Mouse (Mus musculus) thymus, postnatal 14 days (tissue): ENCODE measurements around the gene Hvcn1.
A peak's percentile ranks its signal among the peaks of the same experiment; 100 is the strongest.

Experiments
- DNase-seq: peaks from one replicate; pipeline ENCODE4 v3.0.0; 2021

The Hvcn1 gene

GRCm38 (mm10) chr5:122268858-122269604 is 62.4 kb downstream of the Hvcn1 start:
- DNase-seq = no peak

GRCm38 (mm10) chr5:122272821-122273220 is 66.2 kb downstream of the Hvcn1 start:
- no peak for DNase-seq

DNA sequence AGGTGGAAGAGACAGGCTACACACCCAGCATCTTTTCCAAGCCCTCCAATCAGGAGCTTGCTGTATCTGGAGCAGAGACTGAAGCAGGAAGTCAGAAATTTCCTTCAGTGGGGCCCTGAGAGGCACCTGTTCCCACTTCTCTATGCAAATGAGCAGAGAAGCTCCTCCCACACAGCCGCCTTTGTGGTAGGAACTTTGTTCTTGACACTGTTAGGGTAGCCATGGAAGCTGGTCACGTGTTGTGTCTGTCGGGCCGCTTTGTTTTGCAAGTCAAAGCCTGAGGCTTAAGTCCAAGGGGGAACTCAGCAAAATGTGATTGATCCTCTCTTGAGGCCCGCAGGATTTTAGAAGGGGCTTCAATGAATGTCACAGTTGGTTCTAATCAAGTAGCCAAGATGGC is 68.2 kb downstream of the Hvcn1 start:
- DNase-seq = peak; percentile 91

- DNase-seq = no peak
These were observed 72.3 kb downstream of the Hvcn1 start for GRCm38 (mm10) chr5:122278946-122279345.

DNA sequence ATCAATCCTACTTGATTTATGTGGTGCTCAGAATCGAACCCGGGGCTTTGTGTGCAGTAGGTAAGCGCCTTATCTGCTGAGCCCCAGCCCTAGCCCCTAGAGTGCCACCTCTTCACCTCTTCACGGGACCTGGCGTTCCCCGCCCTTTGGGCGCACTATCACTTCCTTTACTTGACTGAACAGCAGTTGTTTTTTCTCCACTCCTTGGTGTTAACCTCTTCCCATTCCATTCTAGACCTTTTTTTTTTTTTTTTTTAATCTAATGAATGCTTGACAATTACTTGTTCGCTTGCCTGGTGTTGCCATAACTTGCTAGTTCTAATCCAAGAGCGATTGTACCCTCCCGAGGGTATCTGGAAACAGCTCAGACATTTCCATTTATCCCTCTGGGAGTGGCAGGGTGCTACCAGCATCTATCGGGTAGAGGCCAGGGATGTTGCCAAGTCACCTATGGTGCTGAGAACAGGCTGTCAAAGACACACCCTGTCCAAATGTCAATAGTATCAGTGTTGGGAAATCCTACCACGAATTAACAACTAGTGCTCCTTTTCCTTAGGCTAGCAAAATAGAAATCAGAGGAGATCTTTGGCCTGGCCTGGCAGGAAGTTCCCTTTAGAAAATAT is 73.3 kb downstream of the Hvcn1 start:
- DNase-seq = no peak

- DNase-seq = no peak
These were observed 73.8 kb downstream of the Hvcn1 start for GRCm38 (mm10) chr5:122280422-122280826.

DNA sequence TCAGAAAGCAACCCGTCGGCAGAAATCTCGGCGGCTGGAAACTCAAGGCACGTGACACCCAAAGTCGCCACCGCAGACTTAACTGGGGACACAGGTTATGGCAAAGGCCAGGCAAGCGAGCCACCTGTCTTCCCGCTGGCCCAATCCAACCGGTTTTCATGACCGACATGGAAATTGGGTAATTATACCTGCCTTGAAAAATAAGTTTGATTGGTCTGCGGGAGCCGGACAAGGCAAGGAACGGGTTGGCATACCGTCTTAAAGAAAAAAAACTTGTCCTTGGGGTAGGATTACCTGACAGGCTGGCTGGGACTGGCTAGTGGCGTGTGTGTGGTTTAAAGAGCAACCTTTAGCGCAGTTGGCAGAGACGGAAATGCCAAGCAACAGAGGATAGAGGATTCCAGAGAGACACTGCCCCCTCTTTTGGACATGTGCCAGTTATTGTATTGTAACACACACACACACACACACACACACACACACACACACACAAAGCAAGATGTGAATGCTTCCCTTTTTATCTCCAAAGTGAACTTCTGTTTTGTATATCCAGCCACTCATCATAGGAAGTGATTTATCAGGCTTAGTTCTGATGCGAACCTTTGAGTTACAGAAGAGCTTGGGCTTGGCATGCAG is 74.3 kb downstream of the Hvcn1 start:
- DNase-seq = no peak

GRCm38 (mm10) chr5:122283828-122284182 is 77.2 kb downstream of the Hvcn1 start:
- no peak for DNase-seq

- peak; percentile 95 for DNase-seq
These were observed 77.8 kb downstream of the Hvcn1 start, which contains the start of gene Pptc7 for GRCm38 (mm10) chr5:122284183-122285028. Gene Pptc7 (plus strand): TSS chr5:122284365.

DNA sequence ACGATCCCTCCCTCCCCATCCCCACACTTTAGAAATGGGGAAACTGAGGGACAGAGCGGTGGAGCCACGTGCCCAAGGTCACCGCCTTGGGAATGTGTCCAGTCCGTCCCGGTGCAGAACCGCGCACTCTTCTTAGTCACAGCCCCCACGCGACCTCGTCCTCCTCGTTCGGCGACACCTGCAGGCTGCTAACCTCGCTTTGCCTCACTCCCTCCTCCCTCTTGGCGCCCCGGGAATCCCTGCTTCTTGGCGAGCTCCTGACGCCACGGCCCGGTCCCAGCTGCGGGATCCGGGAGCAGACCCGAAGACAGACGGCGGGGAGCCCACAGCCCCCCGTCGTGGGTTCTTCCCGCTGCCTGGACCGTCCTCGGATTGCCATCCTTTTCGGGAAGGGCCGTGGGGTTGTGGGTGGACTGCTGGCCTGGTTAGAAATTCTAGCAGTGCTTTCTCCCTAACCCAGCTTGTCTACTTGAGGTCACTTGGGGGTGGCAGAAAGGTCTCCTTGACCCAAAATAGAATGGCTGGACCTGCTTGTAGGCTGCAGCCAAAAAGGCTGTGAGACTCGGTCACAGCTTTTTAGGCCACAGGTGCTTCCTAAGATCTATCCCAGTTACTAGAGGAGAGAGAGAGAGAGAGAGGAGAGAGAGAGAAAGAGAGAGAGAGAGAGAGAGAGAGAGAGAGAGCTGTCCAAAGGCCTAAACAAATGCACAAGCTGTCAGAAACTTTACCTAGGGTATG is 78.6 kb downstream of the Hvcn1 start:
- peak; percentile 82 for DNase-seq

DNA sequence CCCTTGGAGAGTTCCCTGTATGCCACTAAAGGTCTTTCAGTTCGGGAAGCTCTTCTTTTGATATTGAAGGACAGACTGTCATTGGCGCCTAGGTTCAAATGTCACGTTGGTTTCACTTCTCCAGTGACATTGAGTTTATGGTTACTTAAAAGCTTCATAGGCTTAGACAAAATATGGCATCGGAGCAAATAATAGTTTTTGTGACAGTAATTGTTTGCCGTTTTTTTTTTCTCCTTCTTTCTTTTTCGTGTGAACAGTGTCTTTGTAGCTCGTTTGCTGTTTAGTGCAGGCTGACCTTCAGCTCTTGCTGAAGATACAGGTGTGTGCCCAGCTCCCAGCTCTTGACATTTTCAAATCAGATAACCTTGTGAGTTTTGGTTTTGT is 79.2 kb downstream of the Hvcn1 start:
- no peak for DNase-seq

GRCm38 (mm10) chr5:122286191-122286590 is 79.6 kb downstream of the Hvcn1 start:
- peak; percentile 63 for DNase-seq

- no peak for DNase-seq
These were observed 80.4 kb downstream of the Hvcn1 start for GRCm38 (mm10) chr5:122287026-122287425.

DNA sequence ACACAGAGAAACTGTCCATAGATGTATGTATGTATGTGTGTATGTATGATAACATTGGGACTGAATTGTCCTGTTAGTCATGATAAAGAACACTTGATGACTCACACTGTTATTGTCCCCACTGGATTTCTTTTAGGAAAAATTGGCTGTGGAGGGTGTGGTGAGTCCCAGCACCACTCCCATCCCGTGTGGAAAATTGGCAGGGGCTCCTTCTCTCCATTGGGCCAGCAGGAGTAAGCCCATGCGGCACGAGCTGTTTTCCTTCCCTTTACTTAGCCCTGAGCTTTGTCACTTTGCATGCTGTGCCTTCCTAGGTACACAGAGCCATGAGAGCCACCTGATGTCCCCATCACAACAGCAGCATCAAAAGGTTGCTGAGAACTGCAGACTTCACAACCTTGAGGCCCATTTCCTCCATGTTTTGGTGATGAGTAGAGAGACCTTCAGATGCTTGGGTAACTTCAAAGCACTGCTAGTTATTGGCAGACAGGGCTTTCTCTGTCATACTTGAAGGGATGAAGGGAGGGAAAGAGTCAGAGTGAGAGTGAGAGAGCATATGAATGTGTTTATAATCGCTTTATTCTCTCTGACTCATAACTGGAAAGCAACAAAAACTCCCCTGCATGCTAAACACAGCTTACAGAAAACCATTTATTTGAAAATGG is 81.7 kb downstream of the Hvcn1 start:
- DNase-seq = peak; percentile 54

GRCm38 (mm10) chr5:122291149-122291548 is 84.5 kb downstream of the Hvcn1 start:
- DNase-seq = peak; percentile 65
